Mouse (Mus musculus): ENCODE data around the gene Vps37c. TPM values are rescaled to one million over a fixed set of nuclear protein-coding genes. Genes with fewer than 3 reads are reported as not detected.

The Vps37c gene
- 26.5 TPM for polyA plus RNA-seq (2017; shearing (Covaris generic))

GRCm38 (mm10) chr19:10688537-10689352 lies at the start of gene Vps37c:
TSS of gene Vps37c (plus strand) at chr19:10688735.

GRCm38 (mm10) chr19:10677915-10678771 lies 10.4 kb upstream of the Vps37c start, which contains the start of gene Pga5:
TSS of gene Pga5 (minus strand) at chr19:10678071.

GRCm38 (mm10) chr19:10738811-10739210 lies 50.3 kb downstream of the Vps37c start, which contains the start of gene Cd5:
TSS of gene Cd5 (minus strand) at chr19:10739002.

Other genes starting within 250 kb of the Vps37c start
- gene Lrrc10b, start 231.3 kb upstream of the Vps37c start, polyA plus RNA-seq (2017; shearing (Covaris generic)) = not detected
- 0.69 TPM for gene Ppp1r32, start 205.8 kb upstream of the Vps37c start, polyA plus RNA-seq (2017; shearing (Covaris generic))
- gene Cpsf7, start 163.5 kb upstream of the Vps37c start, polyA plus RNA-seq (2017; shearing (Covaris generic)) = 39.2 TPM
- gene Sdhaf2, start 162.6 kb upstream of the Vps37c start, polyA plus RNA-seq (2017; shearing (Covaris generic)) = 92.9 TPM
- 11.7 TPM for gene Tmem216, start 132.5 kb upstream of the Vps37c start, polyA plus RNA-seq (2017; shearing (Covaris generic))
- 48.9 TPM for gene Cyb561a3, start 111.6 kb upstream of the Vps37c start, polyA plus RNA-seq (2017; shearing (Covaris generic))
- gene Tmem138, start 111.4 kb upstream of the Vps37c start, polyA plus RNA-seq (2017; shearing (Covaris generic)) = 23.3 TPM
- gene Ddb1, start 83.4 kb upstream of the Vps37c start, polyA plus RNA-seq (2017; shearing (Covaris generic)) = 197 TPM
- 11.5 TPM for gene Tkfc, start 83.1 kb upstream of the Vps37c start, polyA plus RNA-seq (2017; shearing (Covaris generic))
- 0.37 TPM for gene Vwce, start 54.5 kb upstream of the Vps37c start, polyA plus RNA-seq (2017; shearing (Covaris generic))
- gene Pga5, start 10.7 kb upstream of the Vps37c start, polyA plus RNA-seq (2017; shearing (Covaris generic)) = not detected
- gene Cd5, start 50.3 kb downstream of the Vps37c start, polyA plus RNA-seq (2017; shearing (Covaris generic)) = 623 TPM
- gene Cd6, start 141.3 kb downstream of the Vps37c start, polyA plus RNA-seq (2017; shearing (Covaris generic)) = 713 TPM
- 1.3 TPM for gene Slc15a3, start 151.0 kb downstream of the Vps37c start, polyA plus RNA-seq (2017; shearing (Covaris generic))
- 0.40 TPM for gene Tmem132a, start 181.2 kb downstream of the Vps37c start, polyA plus RNA-seq (2017; shearing (Covaris generic))
- 58.9 TPM for gene Tmem109, start 193.3 kb downstream of the Vps37c start, polyA plus RNA-seq (2017; shearing (Covaris generic))
- gene Prpf19, start 206.5 kb downstream of the Vps37c start, polyA plus RNA-seq (2017; shearing (Covaris generic)) = 86.7 TPM
- gene Zp1, start 231.9 kb downstream of the Vps37c start, polyA plus RNA-seq (2017; shearing (Covaris generic)) = not detected
- not detected for gene Ptgdr2, start 248.4 kb downstream of the Vps37c start, polyA plus RNA-seq (2017; shearing (Covaris generic))